Mouse (Mus musculus): ENCODE measurements around the gene Pskh1. TPM values are rescaled to one million over a fixed set of nuclear protein-coding genes. Genes with fewer than 3 reads are reported as not detected.
A peak's percentile ranks its signal among the peaks of the same experiment; 100 is the strongest.

The Pskh1 gene
- 13.1 and 13.3 TPM in 2 replicates for polyA plus RNA-seq (2012; rRNA removed)

- Histone ChIP-seq H3K4me1 (ENCODE audit: control insufficient read depth, insufficient read depth, low read length) (no peaks in the 10 kb centered on the region; the same call in 1 of the 2 replicates), H3K4me3 (ENCODE audit: insufficient read depth, low read length) (peak within 1 kb of the TSS; percentile 93), H3K27ac (ENCODE audit: insufficient read depth, low read length) (peak within 1 kb of the TSS; percentile 96)
- no peak for TF ChIP-seq CTCF (IDR thresholded peaks at IDR 0.05; ENCODE audit: extremely low read depth, insufficient read depth, low read length)
- peak; percentile 66 for TF ChIP-seq POLR2A (IDR thresholded peaks at IDR 0.05; ENCODE audit: extremely low read depth, insufficient read depth, low read length)
Observed at GRCm38 (mm10) chr8:105900180-105900940, at the start of gene Pskh1. Gene Pskh1, plus strand, starts transcription at chr8:105900441.

- Histone ChIP-seq H3K4me1 (ENCODE audit: control insufficient read depth, insufficient read depth, low read length) (0 out of 2 replicates have a peak, but pooled peaks cover 1% of the 10 kb centered on the region), H3K4me3 (ENCODE audit: insufficient read depth, low read length) (no peak overlapping the region), H3K27ac (ENCODE audit: insufficient read depth, low read length) (no peak overlapping the region)
- no peak for TF ChIP-seq CTCF (IDR thresholded peaks at IDR 0.05; ENCODE audit: extremely low read depth, insufficient read depth, low read length)
- TF ChIP-seq POLR2A (IDR thresholded peaks at IDR 0.05; ENCODE audit: extremely low read depth, insufficient read depth, low read length) = no peak
Observed at GRCm38 (mm10) chr8:105850611-105851010, 49.6 kb upstream of the Pskh1 start.

- TF ChIP-seq CTCF (IDR thresholded peaks at IDR 0.05; ENCODE audit: extremely low read depth, insufficient read depth, low read length) (no peak), POLR2A (IDR thresholded peaks at IDR 0.05; ENCODE audit: extremely low read depth, insufficient read depth, low read length) (peak; percentile 81; the same call in 1 of the 2 replicates)
- Histone ChIP-seq H3K4me3 (ENCODE audit: insufficient read depth, low read length) (peak overlapping the region; percentile 69), H3K27ac (ENCODE audit: insufficient read depth, low read length) (no peak overlapping the region)
Observed at GRCm38 (mm10) chr8:105851651-105852143, 48.5 kb upstream of the Pskh1 start.

GRCm38 (mm10) chr8:105852146-105852729, 48.0 kb upstream of the Pskh1 start:
- TF ChIP-seq CTCF (IDR thresholded peaks at IDR 0.05; ENCODE audit: extremely low read depth, insufficient read depth, low read length) (no peak), POLR2A (IDR thresholded peaks at IDR 0.05; ENCODE audit: extremely low read depth, insufficient read depth, low read length) (no peak)
- H3K4me3 ChIP-seq (ENCODE audit: insufficient read depth, low read length) = peak overlapping the region; percentile 69; the same call in 1 of the 2 replicates
- peaks cover 4% of the 10 kb centered on the region; the same call in 1 of the 2 replicates for H3K4me1 ChIP-seq (ENCODE audit: control insufficient read depth, insufficient read depth, low read length)
- H3K27ac ChIP-seq (ENCODE audit: insufficient read depth, low read length) = no peak overlapping the region

More at GRCm38 (mm10) chr8:105851651-105852143, 48.5 kb upstream of the Pskh1 start:
- H3K4me1 ChIP-seq (ENCODE audit: control insufficient read depth, insufficient read depth, low read length) = peaks cover 4% of the 10 kb centered on the region; the same call in 1 of the 2 replicates

GRCm38 (mm10) chr8:105853178-105853577, 47.1 kb upstream of the Pskh1 start, which contains the start of gene Cenpt:
Gene Cenpt, minus strand, starts transcription at chr8:105853278.
- Histone ChIP-seq H3K27ac (ENCODE audit: insufficient read depth, low read length) (no peak within 1 kb of the TSS), H3K4me1 (ENCODE audit: control insufficient read depth, insufficient read depth, low read length) (peaks cover 4% of the 10 kb centered on the region; the same call in 1 of the 2 replicates), H3K4me3 (ENCODE audit: insufficient read depth, low read length) (no peak within 1 kb of the TSS; the same call in 1 of the 2 replicates)
- TF ChIP-seq CTCF (IDR thresholded peaks at IDR 0.05; ENCODE audit: extremely low read depth, insufficient read depth, low read length) (no peak), POLR2A (IDR thresholded peaks at IDR 0.05; ENCODE audit: extremely low read depth, insufficient read depth, low read length) (no peak)

- Histone ChIP-seq H3K4me3 (ENCODE audit: insufficient read depth, low read length) (peak overlapping the region; percentile 62; the same call in 1 of the 2 replicates), H3K27ac (ENCODE audit: insufficient read depth, low read length) (no peak overlapping the region), H3K4me1 (ENCODE audit: control insufficient read depth, insufficient read depth, low read length) (peaks cover 4% of the 10 kb centered on the region; the same call in 1 of the 2 replicates)
- TF ChIP-seq POLR2A (IDR thresholded peaks at IDR 0.05; ENCODE audit: extremely low read depth, insufficient read depth, low read length) (no peak), CTCF (IDR thresholded peaks at IDR 0.05; ENCODE audit: extremely low read depth, insufficient read depth, low read length) (no peak)
Observed at GRCm38 (mm10) chr8:105854303-105854702, 45.9 kb upstream of the Pskh1 start.

GRCm38 (mm10) chr8:105854715-105855216, 45.5 kb upstream of the Pskh1 start, which contains the start of gene Thap11:
Gene Thap11, plus strand, starts transcription at chr8:105855132.
- H3K4me3 ChIP-seq (ENCODE audit: insufficient read depth, low read length) = peak within 1 kb of the TSS; percentile 62
- H3K27ac ChIP-seq (ENCODE audit: insufficient read depth, low read length) = peak within 1 kb of the TSS; percentile 82
- H3K4me1 ChIP-seq (ENCODE audit: control insufficient read depth, insufficient read depth, low read length) = peaks cover 4% of the 10 kb centered on the region; the same call in 1 of the 2 replicates
- TF ChIP-seq CTCF (IDR thresholded peaks at IDR 0.05; ENCODE audit: extremely low read depth, insufficient read depth, low read length) (peak; percentile 81), POLR2A (IDR thresholded peaks at IDR 0.05; ENCODE audit: extremely low read depth, insufficient read depth, low read length) (no peak)

- H3K4me3 ChIP-seq (ENCODE audit: insufficient read depth, low read length) = peak overlapping the region; percentile 62
- peaks cover 4% of the 10 kb centered on the region; the same call in 1 of the 2 replicates for H3K4me1 ChIP-seq (ENCODE audit: control insufficient read depth, insufficient read depth, low read length)
- TF ChIP-seq CTCF (IDR thresholded peaks at IDR 0.05; ENCODE audit: extremely low read depth, insufficient read depth, low read length) = no peak
- no peak for TF ChIP-seq POLR2A (IDR thresholded peaks at IDR 0.05; ENCODE audit: extremely low read depth, insufficient read depth, low read length)
- H3K27ac ChIP-seq (ENCODE audit: insufficient read depth, low read length) = peak overlapping the region; percentile 82
Observed at GRCm38 (mm10) chr8:105855248-105856167, 44.7 kb upstream of the Pskh1 start.
